Mouse (Mus musculus): ENCODE measurements at regions not wholly inside any gene's neighbourhood (a gene's known extent, or its start where the extent isn't known, plus 50 kb on each side); places are given as distances from the start of the nearest gene placed in this dataset.

DNA sequence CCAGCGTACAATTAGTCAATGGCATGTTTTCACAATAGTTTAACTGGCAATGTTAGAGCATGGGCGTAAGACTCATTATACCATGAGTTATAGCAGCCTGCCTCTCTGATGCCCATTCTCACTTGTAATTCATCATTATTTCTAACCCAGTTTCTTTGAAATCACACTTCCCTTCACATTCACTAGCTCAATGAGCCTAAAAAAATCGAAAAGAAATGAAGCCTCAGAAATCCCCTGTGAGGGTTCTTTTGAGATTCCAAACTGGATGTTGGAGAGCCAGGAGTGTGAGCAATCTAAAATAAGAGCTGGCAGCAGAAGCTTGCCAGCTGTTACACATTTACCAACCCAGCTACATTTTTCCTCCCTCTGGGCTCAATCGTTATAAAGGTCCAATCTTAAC is 93.9 kb upstream of the Cav2 start:
- no peaks in the 10 kb centered on the region for H3K27me3 ChIP-seq (replicated peaks; ENCODE audit: control insufficient read depth, insufficient read depth, low read length)
- H3K27ac ChIP-seq (ENCODE audit: low read depth, low read length): no peak overlapping the region
- no peak overlapping the region for H3K4me3 ChIP-seq (ENCODE audit: low read depth, low read length)
- no peaks in the 10 kb centered on the region for H3K9me3 ChIP-seq (ENCODE audit: control insufficient read depth, low read length)
- ATAC-seq (replicated peaks; ENCODE audit: low FRiP score): no peak
- no peak overlapping the region for H3K9ac ChIP-seq (ENCODE audit: low read depth, low read length)
- H3K36me3 ChIP-seq (ENCODE audit: control insufficient read depth, insufficient read depth, low read length): no peaks in the 10 kb centered on the region
- WGBS: 70% methylated on average over 4 of the region's 4 CpGs
- DNase-seq (ENCODE audit: low spot score): no peak
- no peak overlapping the region for H3K4me2 ChIP-seq
- H3K4me1 ChIP-seq (replicated peaks; ENCODE audit: control insufficient read depth, insufficient read depth, low read length): no peaks in the 10 kb centered on the region

GRCm38 (mm10) chr6:17195538-17195937 is 85.4 kb upstream of the Cav2 start:
- no peaks in the 10 kb centered on the region for H3K9me3 ChIP-seq (ENCODE audit: control insufficient read depth, low read length)
- no peaks in the 10 kb centered on the region for H3K27me3 ChIP-seq (replicated peaks; ENCODE audit: control insufficient read depth, insufficient read depth, low read length)
- no peaks in the 10 kb centered on the region for H3K36me3 ChIP-seq (ENCODE audit: control insufficient read depth, insufficient read depth, low read length)
- DNase-seq (ENCODE audit: low spot score): no peak
- no peaks in the 10 kb centered on the region for H3K4me1 ChIP-seq (replicated peaks; ENCODE audit: control insufficient read depth, insufficient read depth, low read length)
- no peak overlapping the region for H3K4me3 ChIP-seq (ENCODE audit: low read depth, low read length)
- H3K27ac ChIP-seq (ENCODE audit: low read depth, low read length): no peak overlapping the region
- WGBS: 54% methylated on average over 4 of the region's 4 CpGs
- no peak for ATAC-seq (replicated peaks; ENCODE audit: low FRiP score)
- H3K9ac ChIP-seq (ENCODE audit: low read depth, low read length): no peak overlapping the region
- no peak overlapping the region for H3K4me2 ChIP-seq

DNA sequence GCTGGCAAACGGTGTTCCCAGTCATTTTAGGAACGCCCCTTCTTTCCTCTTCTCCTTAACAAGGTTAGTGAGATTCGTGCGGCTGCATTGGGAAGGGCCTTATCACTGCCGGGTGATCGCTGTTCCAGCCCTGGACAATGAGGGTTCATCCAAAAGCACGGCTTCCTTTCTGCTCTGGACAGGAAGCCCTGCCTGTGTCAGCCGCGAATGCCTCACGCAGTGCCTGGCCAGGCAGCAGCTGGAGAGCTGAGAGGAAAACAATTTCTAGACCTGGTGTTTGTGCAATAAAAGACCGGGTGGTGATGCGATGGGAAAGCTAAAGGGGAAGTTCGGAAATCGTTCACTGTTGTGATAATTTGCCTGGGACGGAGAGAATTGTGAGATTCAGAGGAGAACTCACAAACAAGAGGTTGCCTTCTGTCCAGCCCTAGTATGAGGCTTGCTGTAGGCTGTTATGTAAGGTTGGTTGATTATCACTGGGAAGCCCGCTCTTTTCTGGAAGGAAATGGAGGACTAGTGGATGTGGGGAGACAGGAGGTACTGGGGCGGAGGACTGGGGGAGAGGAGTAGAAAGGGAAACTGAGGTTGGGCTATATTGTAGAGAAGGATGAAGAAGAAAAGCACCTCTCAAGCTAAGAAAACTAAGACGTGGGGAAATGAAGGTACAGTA is 83.1 kb upstream of the Cav2 start:
- no peak for DNase-seq (ENCODE audit: low spot score)
- Histone ChIP-seq H3K9ac (ENCODE audit: low read depth, low read length) (no peak overlapping the region), H3K4me2 (no peak overlapping the region), H3K27me3 (replicated peaks; ENCODE audit: control insufficient read depth, insufficient read depth, low read length) (no peaks in the 10 kb centered on the region), H3K9me3 (ENCODE audit: control insufficient read depth, low read length) (no peaks in the 10 kb centered on the region), H3K36me3 (ENCODE audit: control insufficient read depth, insufficient read depth, low read length) (no peaks in the 10 kb centered on the region), H3K4me3 (ENCODE audit: low read depth, low read length) (no peak overlapping the region), H3K27ac (ENCODE audit: low read depth, low read length) (no peak overlapping the region), H3K4me1 (replicated peaks; ENCODE audit: control insufficient read depth, insufficient read depth, low read length) (no peaks in the 10 kb centered on the region)
- 40% methylated on average over 18 of the region's 18 CpGs for WGBS
- no peak for ATAC-seq (replicated peaks; ENCODE audit: low FRiP score)

DNA sequence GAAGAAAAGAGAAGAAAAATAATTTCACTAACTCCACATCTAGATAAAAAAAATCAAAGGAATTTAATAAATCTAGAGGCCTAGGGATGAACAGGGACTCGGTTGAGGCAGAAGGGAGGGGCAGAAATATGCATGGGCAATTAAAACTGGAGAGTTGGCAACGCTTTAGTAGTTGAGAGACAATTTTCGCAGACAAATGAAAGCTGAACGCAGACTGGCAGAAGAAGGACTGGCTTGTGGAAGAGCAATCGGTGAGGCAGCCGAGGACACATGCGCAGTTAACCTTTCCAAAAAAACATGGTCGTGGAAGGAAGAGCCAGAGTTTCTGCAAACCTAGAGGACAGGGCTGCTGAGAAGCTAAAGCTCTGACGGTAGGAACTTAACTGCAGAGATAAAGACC is 82.1 kb upstream of the Cav2 start:
- 76% methylated on average over 9 of the region's 9 CpGs for WGBS
- ATAC-seq (replicated peaks; ENCODE audit: low FRiP score): no peak

DNA sequence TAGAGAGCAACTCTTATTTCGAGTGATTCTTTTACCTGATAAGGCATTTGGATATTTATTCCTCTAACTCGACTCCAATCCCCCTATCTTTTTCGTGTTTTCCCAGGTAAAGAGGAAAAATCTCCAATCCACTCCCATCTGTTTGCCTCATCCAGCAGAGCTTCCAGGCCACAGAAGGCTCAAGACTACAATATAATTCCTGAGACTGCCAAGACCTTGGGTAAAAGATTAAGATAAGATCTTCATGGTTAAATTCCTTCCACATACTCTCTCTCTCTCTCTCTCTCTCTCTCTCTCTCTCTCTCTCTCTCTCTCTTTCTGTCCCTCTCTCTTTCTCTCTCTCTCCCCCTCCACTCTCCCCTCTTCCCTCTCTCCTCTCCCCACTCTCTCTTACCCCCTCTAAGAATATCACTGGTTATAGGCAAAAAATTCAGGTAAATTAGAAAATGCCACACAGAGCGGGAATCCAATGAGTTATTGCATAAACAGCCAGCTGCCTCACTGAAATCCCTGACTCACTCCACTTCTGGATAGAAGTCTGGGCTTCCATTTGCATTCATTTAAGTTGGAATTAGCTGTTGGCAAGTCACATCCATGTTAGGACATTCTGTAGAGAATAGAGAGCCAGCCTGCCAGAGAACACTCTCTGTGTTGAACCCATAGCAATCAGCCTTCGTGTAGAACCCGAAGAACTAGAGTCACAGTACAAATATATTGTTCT is 78.9 kb upstream of the Cav2 start:
- ATAC-seq (replicated peaks; ENCODE audit: low FRiP score): no peak
- 66% methylated on average over 6 of the region's 6 CpGs for WGBS
- H3K4me1 ChIP-seq (replicated peaks; ENCODE audit: control insufficient read depth, insufficient read depth, low read length): no peaks in the 10 kb centered on the region
- no peaks in the 10 kb centered on the region for H3K27me3 ChIP-seq (replicated peaks; ENCODE audit: control insufficient read depth, insufficient read depth, low read length)
- no peaks in the 10 kb centered on the region for H3K36me3 ChIP-seq (ENCODE audit: control insufficient read depth, insufficient read depth, low read length)
- no peak overlapping the region for H3K4me2 ChIP-seq
- DNase-seq (ENCODE audit: low spot score): no peak
- no peak overlapping the region for H3K27ac ChIP-seq (ENCODE audit: low read depth, low read length)
- no peaks in the 10 kb centered on the region for H3K9me3 ChIP-seq (ENCODE audit: control insufficient read depth, low read length)
- H3K4me3 ChIP-seq (ENCODE audit: low read depth, low read length): no peak overlapping the region
- H3K9ac ChIP-seq (ENCODE audit: low read depth, low read length): no peak overlapping the region

More for the DNA sequence above, 82.1 kb upstream of the Cav2 start:
- no peak for DNase-seq (ENCODE audit: low spot score)
- Histone ChIP-seq H3K4me2 (no peak overlapping the region), H3K4me3 (ENCODE audit: low read depth, low read length) (no peak overlapping the region), H3K27ac (ENCODE audit: low read depth, low read length) (no peak overlapping the region), H3K4me1 (replicated peaks; ENCODE audit: control insufficient read depth, insufficient read depth, low read length) (no peaks in the 10 kb centered on the region), H3K9ac (ENCODE audit: low read depth, low read length) (no peak overlapping the region), H3K36me3 (ENCODE audit: control insufficient read depth, insufficient read depth, low read length) (no peaks in the 10 kb centered on the region), H3K27me3 (replicated peaks; ENCODE audit: control insufficient read depth, insufficient read depth, low read length) (no peaks in the 10 kb centered on the region), H3K9me3 (ENCODE audit: control insufficient read depth, low read length) (no peaks in the 10 kb centered on the region)

DNA sequence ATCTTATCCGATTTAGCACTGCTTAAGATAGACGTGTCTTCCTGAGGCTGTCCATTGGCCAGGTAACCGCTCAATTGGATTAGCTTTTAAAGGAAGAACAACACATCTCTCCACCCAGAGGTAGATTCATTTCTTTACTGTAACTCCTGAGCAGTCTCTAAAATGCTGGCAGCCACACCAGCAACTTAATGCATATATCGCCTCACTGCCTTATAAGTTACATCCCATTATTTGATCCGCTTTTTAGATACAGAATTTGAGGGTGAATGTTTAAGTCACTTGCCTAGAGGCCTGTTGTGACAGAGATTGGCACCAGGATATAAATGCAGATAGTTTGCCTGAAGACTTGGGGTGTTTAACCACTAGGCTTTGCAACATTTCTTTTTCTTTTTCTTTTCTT is 77.7 kb upstream of the Cav2 start:
- no peak overlapping the region for H3K27ac ChIP-seq (ENCODE audit: low read depth, low read length)
- H3K4me3 ChIP-seq (ENCODE audit: low read depth, low read length): no peak overlapping the region
- H3K9me3 ChIP-seq (ENCODE audit: control insufficient read depth, low read length): no peaks in the 10 kb centered on the region
- DNase-seq (ENCODE audit: low spot score) (no peak), ATAC-seq (replicated peaks; ENCODE audit: low FRiP score) (no peak)
- WGBS: 89% methylated on average over 5 of the region's 5 CpGs
- no peaks in the 10 kb centered on the region for H3K36me3 ChIP-seq (ENCODE audit: control insufficient read depth, insufficient read depth, low read length)
- no peaks in the 10 kb centered on the region for H3K27me3 ChIP-seq (replicated peaks; ENCODE audit: control insufficient read depth, insufficient read depth, low read length)
- no peak overlapping the region for H3K9ac ChIP-seq (ENCODE audit: low read depth, low read length)
- no peaks in the 10 kb centered on the region for H3K4me1 ChIP-seq (replicated peaks; ENCODE audit: control insufficient read depth, insufficient read depth, low read length)
- H3K4me2 ChIP-seq: no peak overlapping the region

GRCm38 (mm10) chr6:17203900-17204686 is 76.9 kb upstream of the Cav2 start:
- no peaks in the 10 kb centered on the region for H3K27me3 ChIP-seq (replicated peaks; ENCODE audit: control insufficient read depth, insufficient read depth, low read length)
- DNase-seq (ENCODE audit: low spot score) (no peak), ATAC-seq (replicated peaks; ENCODE audit: low FRiP score) (no peak)
- no peak overlapping the region for H3K27ac ChIP-seq (ENCODE audit: low read depth, low read length)
- H3K36me3 ChIP-seq (ENCODE audit: control insufficient read depth, insufficient read depth, low read length): no peaks in the 10 kb centered on the region
- H3K9ac ChIP-seq (ENCODE audit: low read depth, low read length): no peak overlapping the region
- H3K4me1 ChIP-seq (replicated peaks; ENCODE audit: control insufficient read depth, insufficient read depth, low read length): no peaks in the 10 kb centered on the region
- no peaks in the 10 kb centered on the region for H3K9me3 ChIP-seq (ENCODE audit: control insufficient read depth, low read length)
- H3K4me2 ChIP-seq: no peak overlapping the region
- H3K4me3 ChIP-seq (ENCODE audit: low read depth, low read length): no peak overlapping the region
- WGBS: 74% methylated on average over 9 of the region's 9 CpGs

- DNase-seq (ENCODE audit: low spot score) (no peak), ATAC-seq (replicated peaks; ENCODE audit: low FRiP score) (no peak)
- Histone ChIP-seq H3K9ac (ENCODE audit: low read depth, low read length) (no peak overlapping the region), H3K4me3 (ENCODE audit: low read depth, low read length) (no peak overlapping the region), H3K4me1 (replicated peaks; ENCODE audit: control insufficient read depth, insufficient read depth, low read length) (no peaks in the 10 kb centered on the region), H3K27me3 (replicated peaks; ENCODE audit: control insufficient read depth, insufficient read depth, low read length) (no peaks in the 10 kb centered on the region), H3K9me3 (ENCODE audit: control insufficient read depth, low read length) (no peaks in the 10 kb centered on the region), H3K27ac (ENCODE audit: low read depth, low read length) (no peak overlapping the region), H3K36me3 (ENCODE audit: control insufficient read depth, insufficient read depth, low read length) (no peaks in the 10 kb centered on the region), H3K4me2 (no peak overlapping the region)
- WGBS: 90% methylated on average over 3 of the region's 3 CpGs
Measured at GRCm38 (mm10) chr6:17206932-17207331, 74.1 kb upstream of the Cav2 start.
